Comparison of ENCODE assay signal across 9 mouse cellular contexts in genomic region chr8:80688141-80688540, GRCm38 (mm10). TPM values are rescaled to one million over a fixed set of nuclear protein-coding genes. Genes with fewer than 3 reads are reported as not detected.
DNase-seq lines count a peak whose midpoint lies in the region; ATAC-seq and TF ChIP-seq lines count a peak whose summit lies in the region.
"Had no signal": no experiment of that assay in that cellular context is flagged by ENCODE, and none has a peak within 500 bp of the region (broad histone marks: within the 10 kb centered on the region; RNA-seq: fewer than 3 reads in every experiment).

No protein-coding gene starts in this region.

- ATAC-seq in heart, embryonic 12.5 days (ENCODE audit: insufficient number of reproducible peaks, low FRiP score): no peak
- peak; percentile 83; the same call in 1 of the 2 replicates for ATAC-seq in kidney, embryonic 14.5 days (ENCODE audit: low FRiP score, low TSS enrichment)
- ATAC-seq in neural tube, embryonic 11.5 days (ENCODE audit: insufficient read depth, low FRiP score, low TSS enrichment): no peak
- peak; percentile 66; the same call in 1 of the 2 replicates for ATAC-seq in stomach, embryonic 16.5 days (ENCODE audit: insufficient read depth, low FRiP score)

- H3K4me1 ChIP-seq in heart, adult 2 months (ENCODE audit: control insufficient read depth, insufficient read depth, low read length): no peaks in the 10 kb centered on the region
- peaks cover 4% of the 10 kb centered on the region; the same call in 1 of the 2 replicates for H3K4me1 ChIP-seq in heart, embryonic 12.5 days (replicated peaks)
- H3K4me1 ChIP-seq in kidney, embryonic 14.5 days (ENCODE audit: control insufficient read depth, insufficient read depth, low read length): no peaks in the 10 kb centered on the region
- H3K4me1 ChIP-seq in neural tube, embryonic 11.5 days (ENCODE audit: control insufficient read depth, insufficient read depth, low read length): no peaks in the 10 kb centered on the region
- H3K4me1 ChIP-seq in stomach, embryonic 16.5 days (ENCODE audit: control insufficient read depth, insufficient read depth, low read length): no peaks in the 10 kb centered on the region

- intact Hi-C loops in heart, adult 2 months (cut with DNase I): loop anchor here (1.0 kb wide), 2 partner anchors 195 to 954 kb away; partner anchors contain the start of gene Gypa

- H3K9ac ChIP-seq in heart, adult 2 months (ENCODE audit: low read depth, low read length): no peak overlapping the region
- no peak overlapping the region for H3K9ac ChIP-seq in heart, embryonic 12.5 days
- no peak overlapping the region for H3K9ac ChIP-seq in kidney, embryonic 14.5 days (ENCODE audit: low read depth, low read length)
- no peak overlapping the region for H3K9ac ChIP-seq in neural tube, embryonic 11.5 days (ENCODE audit: low read length)
- H3K9ac ChIP-seq in stomach, embryonic 16.5 days (ENCODE audit: low read length): no peak overlapping the region

- peak; percentile 81 for TF ChIP-seq CTCF in heart, adult 2 months (IDR thresholded peaks at IDR 0.05)

- 21% methylated on average over 4 of the region's 4 CpGs for WGBS in heart, adult 2 months
- WGBS in heart, embryonic 12.5 days: 29% methylated on average over 4 of the region's 4 CpGs
- WGBS in kidney, embryonic 14.5 days: 53% methylated on average over 4 of the region's 4 CpGs
- WGBS in neural tube, embryonic 11.5 days: 55% methylated on average over 4 of the region's 4 CpGs
- WGBS in stomach, embryonic 16.5 days: 40% methylated on average over 4 of the region's 4 CpGs

- H3K4me2 ChIP-seq in heart, embryonic 12.5 days: no peak overlapping the region
- no peak overlapping the region for H3K4me2 ChIP-seq in kidney, embryonic 14.5 days (replicated peaks; ENCODE audit: low read depth, low read length)
- H3K4me2 ChIP-seq in neural tube, embryonic 11.5 days (ENCODE audit: low read depth): no peak overlapping the region
- no peak overlapping the region for H3K4me2 ChIP-seq in stomach, embryonic 16.5 days (ENCODE audit: low read depth, low read length)

- no peaks in the 10 kb centered on the region for H3K9me3 ChIP-seq in heart, embryonic 12.5 days (replicated peaks)
- no peaks in the 10 kb centered on the region for H3K9me3 ChIP-seq in kidney, embryonic 14.5 days (ENCODE audit: control insufficient read depth, low read length)
- H3K9me3 ChIP-seq in neural tube, embryonic 11.5 days (ENCODE audit: control insufficient read depth, low read length): no peaks in the 10 kb centered on the region
- no peaks in the 10 kb centered on the region for H3K9me3 ChIP-seq in stomach, embryonic 16.5 days (replicated peaks; ENCODE audit: control insufficient read depth, low read length)

- TF ChIP-seq POLR2A in heart, adult 2 months (IDR thresholded peaks at IDR 0.05; ENCODE audit: insufficient read depth, low read depth, low read length): no peak

- no peak overlapping the region for H3K27ac ChIP-seq in heart, adult 2 months
- no peak overlapping the region for H3K27ac ChIP-seq in heart, embryonic 12.5 days (ENCODE audit: poor library complexity, severe bottlenecking)
- H3K27ac ChIP-seq in kidney, embryonic 14.5 days (ENCODE audit: low read depth, low read length): no peak overlapping the region
- H3K27ac ChIP-seq in neural tube, embryonic 11.5 days (ENCODE audit: low read depth, low read length): no peak overlapping the region
- H3K27ac ChIP-seq in stomach, embryonic 16.5 days (ENCODE audit: low read length): no peak overlapping the region

- DNase-seq in heart, adult 2 months: peak; percentile 39 to 64
- DNase-seq in cerebellum, postnatal 10 days: peak; percentile 89 to 90
- DNase-seq in frontal cortex, postnatal 25 days (ENCODE audit: low spot score in 2 of 2): peak; percentile 25 to 57
- peak; percentile 91 for DNase-seq in liver
- peak; percentile 49 for DNase-seq in neural tube, embryonic 11.5 days (ENCODE audit: low spot score)

- H3K79me2 ChIP-seq in heart, adult 2 months (replicated peaks; ENCODE audit: control insufficient read depth, insufficient read depth, low read length): no peaks in the 10 kb centered on the region

- H3K27me3 ChIP-seq in heart, adult 2 months (ENCODE audit: control insufficient read depth, insufficient read depth, low read length): no peaks in the 10 kb centered on the region
- H3K27me3 ChIP-seq in heart, embryonic 12.5 days (replicated peaks): peaks cover 5% of the 10 kb centered on the region; the same call in 1 of the 2 replicates
- no peaks in the 10 kb centered on the region for H3K27me3 ChIP-seq in kidney, embryonic 14.5 days (ENCODE audit: control insufficient read depth, insufficient read depth, low read length)
- H3K27me3 ChIP-seq in neural tube, embryonic 11.5 days (ENCODE audit: control insufficient read depth, insufficient read depth, low read length): no peaks in the 10 kb centered on the region
- no peaks in the 10 kb centered on the region for H3K27me3 ChIP-seq in stomach, embryonic 16.5 days (ENCODE audit: control insufficient read depth, insufficient read depth, low read length)

- H3K4me3 ChIP-seq in heart, adult 2 months: no peak overlapping the region
- no peak overlapping the region for H3K4me3 ChIP-seq in heart, embryonic 12.5 days
- no peak overlapping the region for H3K4me3 ChIP-seq in kidney, embryonic 14.5 days (ENCODE audit: low read length)
- H3K4me3 ChIP-seq in neural tube, embryonic 11.5 days (ENCODE audit: low read depth, low read length): no peak overlapping the region
- H3K4me3 ChIP-seq in stomach, embryonic 16.5 days (replicated peaks; ENCODE audit: low read length): no peak overlapping the region
- H3K4me3 ChIP-seq: myocyte had no signal

- TF ChIP-seq EP300 in heart, adult 2 months (IDR thresholded peaks at IDR 0.05; ENCODE audit: insufficient read depth, low read depth, low read length): no peak

- H3K36me3 ChIP-seq in heart, adult 2 months (ENCODE audit: control insufficient read depth, insufficient read depth, low read length): no peaks in the 10 kb centered on the region
- no peaks in the 10 kb centered on the region for H3K36me3 ChIP-seq in heart, embryonic 12.5 days
- no peaks in the 10 kb centered on the region for H3K36me3 ChIP-seq in kidney, embryonic 14.5 days (ENCODE audit: control insufficient read depth, insufficient read depth, low read length)
- no peaks in the 10 kb centered on the region for H3K36me3 ChIP-seq in neural tube, embryonic 11.5 days (ENCODE audit: control insufficient read depth, insufficient read depth, low read length)
- no peaks in the 10 kb centered on the region for H3K36me3 ChIP-seq in stomach, embryonic 16.5 days (ENCODE audit: control insufficient read depth, insufficient read depth, low read length)

RNA-seq across cellular contexts. Expression of gene Smarca5, which starts 51.2 kb away (rescaled TPM):
- 10 to 100 TPM; 37.9 to 43.5 TPM for total RNA-seq in heart, adult 2 months (2021)
- 3.5 and 7.8 TPM in 2 replicates for polyA plus RNA-seq in heart, adult 2 months (2012; rRNA removed)
- 61.7 and 64.9 TPM in 2 replicates for polyA plus RNA-seq in heart, embryonic 12.5 days (2016; fragmentation: Nextera tagmentation; extraction: Ambion mirVana)
- polyA plus RNA-seq in kidney, embryonic 14.5 days (2014; fragmentation: Nextera tagmentation; extraction: Ambion mirVana): 60.3 and 113 TPM in 2 replicates
- 145 and 153 TPM in 2 replicates for polyA plus RNA-seq in neural tube, embryonic 11.5 days (2014; fragmentation: Nextera tagmentation; extraction: Ambion mirVana)
- 30.1 and 39.3 TPM in 2 replicates for polyA plus RNA-seq in stomach, embryonic 16.5 days (2015; fragmentation: Nextera tagmentation; extraction: Ambion mirVana)

Comparison
In these comparisons a context has a peak if more than half of its experiments do, and no peak if none do; other contexts are left out.
1. DNase-seq: peak in every context shown above with its lines; median percentile 91 in liver; 90 in cerebellum, postnatal 10 days; 52 in heart, adult 2 months; 49 in neural tube, embryonic 11.5 days; 41 in frontal cortex, postnatal 25 days.
2. ATAC-seq: peak in kidney, embryonic 14.5 days (single experiment) and stomach, embryonic 16.5 days (single experiment); none in heart, embryonic 12.5 days (single experiment) and neural tube, embryonic 11.5 days (single experiment).